Mouse (Mus musculus) layer of hippocampus, adult 18-20 months (tissue): ENCODE data around the gene Dnah7a. TPM values are rescaled to one million over a fixed set of nuclear protein-coding genes. Genes with fewer than 3 reads are reported as not detected.
"Not testable (repeated sequence)": the region's sequence is repeated elsewhere in the genome, so short reads cannot be mapped to it uniquely, and the experiment has no call there.

Experiments used
- DNase-seq, 2 experiments: peaks; one replicate each; pipeline ENCODE4 v3.0.0; 2022; ENCODE audit warnings: low spot score in 2 of 2
- total RNA-seq, 2 experiments: library from RNA; stranded (reverse); gene quantifications; 2 replicates each; pipeline ENCODE4 v1.2.3; 2021

Dnah7a gene
- total RNA-seq, 2 experiments from 2014 or later: 2.9 to 5.9 TPM

GRCm38 (mm10) chr1:53709602-53710001, 3.0 kb upstream of the Dnah7a start:
- not testable (repeated sequence) for DNase-seq

- no peak for DNase-seq
Measured at GRCm38 (mm10) chr1:53704164-53704563, 2.4 kb downstream of the Dnah7a start.

- DNase-seq: not testable (repeated sequence)
Measured at GRCm38 (mm10) chr1:53664268-53664667, 42.3 kb downstream of the Dnah7a start.

GRCm38 (mm10) chr1:53639865-53640794, 66.5 kb downstream of the Dnah7a start:
- DNase-seq: no peak

GRCm38 (mm10) chr1:53635641-53636040, 70.9 kb downstream of the Dnah7a start:
- not testable (repeated sequence) for DNase-seq

GRCm38 (mm10) chr1:53632040-53632439, 74.5 kb downstream of the Dnah7a start:
- DNase-seq: not testable (repeated sequence)

- peak in 1 of 2 experiments; percentile 7 for DNase-seq
Measured at GRCm38 (mm10) chr1:53630011-53630410, 76.6 kb downstream of the Dnah7a start.

- no peak for DNase-seq
Measured at GRCm38 (mm10) chr1:53613486-53613885, 93.1 kb downstream of the Dnah7a start.

GRCm38 (mm10) chr1:53581326-53581725, 125.3 kb downstream of the Dnah7a start:
- not testable (repeated sequence) for DNase-seq

- not testable (repeated sequence) for DNase-seq
Measured at GRCm38 (mm10) chr1:53557918-53558317, 148.7 kb downstream of the Dnah7a start.

- peak; percentile 5 to 16 for DNase-seq
Measured at GRCm38 (mm10) chr1:53547018-53547417, 159.6 kb downstream of the Dnah7a start.

- DNase-seq: not testable (repeated sequence)
Measured at GRCm38 (mm10) chr1:53538356-53538755, 168.2 kb downstream of the Dnah7a start.

GRCm38 (mm10) chr1:53534826-53535225, 171.8 kb downstream of the Dnah7a start:
- not testable (repeated sequence) for DNase-seq

- DNase-seq: not testable (repeated sequence)
Measured at GRCm38 (mm10) chr1:53526021-53526420, 180.6 kb downstream of the Dnah7a start.

GRCm38 (mm10) chr1:53473699-53474098, 232.9 kb downstream of the Dnah7a start:
- no peak for DNase-seq

- not testable (repeated sequence) for DNase-seq
Measured at GRCm38 (mm10) chr1:53472084-53472483, 234.5 kb downstream of the Dnah7a start.

- DNase-seq: no peak
Measured at GRCm38 (mm10) chr1:53467325-53467670, 239.3 kb downstream of the Dnah7a start.

GRCm38 (mm10) chr1:53466524-53467324, 239.9 kb downstream of the Dnah7a start:
- DNase-seq: not testable (repeated sequence)

- not testable (repeated sequence) for DNase-seq
Measured at GRCm38 (mm10) chr1:53439173-53439572, 267.4 kb downstream of the Dnah7a start.

GRCm38 (mm10) chr1:53432433-53432832, 274.2 kb downstream of the Dnah7a start:
- DNase-seq: not testable (repeated sequence)

GRCm38 (mm10) chr1:53405803-53406325, 300.7 kb downstream of the Dnah7a start:
- no peak for DNase-seq
